ENCODE assay signal across 25 mouse cellular contexts in the genomic region with DNA sequence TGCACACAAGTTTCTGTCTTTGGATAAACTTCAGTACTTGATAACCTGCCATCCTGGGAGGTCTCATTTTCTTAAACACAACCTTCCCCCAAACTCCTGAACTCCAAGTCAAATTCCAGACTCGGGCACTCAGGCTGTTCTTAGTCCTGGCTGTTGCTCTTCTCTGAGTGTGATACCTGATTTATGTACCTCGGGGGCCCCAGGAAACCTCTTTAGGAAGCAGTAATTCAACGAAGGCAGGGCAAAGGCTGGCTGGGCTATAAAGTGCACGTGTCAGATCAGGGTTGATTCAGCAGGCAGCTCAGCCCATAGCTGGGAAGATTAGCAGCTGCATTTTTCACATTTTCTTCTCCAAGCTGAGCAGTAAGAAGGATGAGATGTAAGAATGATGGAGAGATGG.
DNase-seq lines count a peak whose midpoint lies in the region; ATAC-seq lines count a peak whose summit lies in the region.
"Had no signal": no experiment of that assay in that cellular context is flagged by ENCODE, and none has a peak within 500 bp of the region (broad histone marks: within the 10 kb centered on the region; RNA-seq: fewer than 3 reads in every experiment).

No protein-coding gene starts in this region.

- H3K4me2 ChIP-seq in kidney, embryonic 15.5 days, result no peak overlapping the region
- 0 out of 2 replicates have a peak overlapping the region, but pooled peaks have one; percentile 1 for H3K4me2 ChIP-seq in intestine, embryonic 15.5 days (replicated peaks)
- H3K4me2 ChIP-seq: embryonic facial prominence, embryonic 15.5 days; heart, embryonic 11.5 days; limb, embryonic 15.5 days; lung, embryonic 14.5 days; midbrain, embryonic 15.5 days; neural tube, embryonic 13.5 days; stomach, embryonic 15.5 days had no signal

- H3K9me3 ChIP-seq in kidney, embryonic 15.5 days (replicated peaks), result no peaks in the 10 kb centered on the region
- no peaks in the 10 kb centered on the region for H3K9me3 ChIP-seq in intestine, embryonic 15.5 days
- H3K9me3 ChIP-seq: embryonic facial prominence, embryonic 15.5 days; hindbrain, embryonic 10.5 days; limb, embryonic 15.5 days; midbrain, embryonic 15.5 days; neural tube, embryonic 13.5 days; stomach, embryonic 15.5 days had no signal

- H3K27me3 ChIP-seq in kidney, embryonic 15.5 days, result no peaks in the 10 kb centered on the region
- H3K27me3 ChIP-seq in intestine, embryonic 15.5 days (replicated peaks), result no peaks in the 10 kb centered on the region
- H3K27me3 ChIP-seq: embryonic facial prominence, embryonic 15.5 days; limb, embryonic 15.5 days; midbrain, embryonic 15.5 days; neural tube, embryonic 13.5 days; stomach, embryonic 15.5 days had no signal

- H3K4me3 ChIP-seq in kidney, embryonic 15.5 days (replicated peaks), result no peak overlapping the region
- H3K4me3 ChIP-seq in intestine, embryonic 15.5 days (replicated peaks), result no peak overlapping the region
- H3K4me3 ChIP-seq: embryonic facial prominence, embryonic 15.5 days; hindbrain, embryonic 10.5 days; limb, embryonic 15.5 days; midbrain, embryonic 15.5 days; neural tube, embryonic 13.5 days; stomach, embryonic 15.5 days had no signal

- H3K4me1 ChIP-seq in kidney, embryonic 15.5 days, result peaks cover 21% of the 10 kb centered on the region
- peaks cover 11% of the 10 kb centered on the region; the same call in 1 of the 2 replicates for H3K4me1 ChIP-seq in intestine, embryonic 15.5 days (replicated peaks)

- ATAC-seq in kidney, embryonic 15.5 days (replicated peaks; ENCODE audit: low FRiP score), result 0 out of 2 replicates have a peak, but pooled peaks have one; percentile 29
- ATAC-seq in intestine, embryonic 15.5 days, result peak; percentile 91
- ATAC-seq: CD4-positive, CD25-positive, alpha-beta regulatory T cell, adult 4 months; forebrain, embryonic 14.5 days; hindbrain, postnatal 0 days; midbrain, embryonic 15.5 days had no signal

- DNase-seq in kidney, adult 11 months, result no peak
- peak; percentile 53 for DNase-seq in embryo, embryonic 11 days
- DNase-seq in yolk sac, embryonic 10.5 days (ENCODE audit: low spot score), result peak; percentile 64
- no peak for DNase-seq in layer of hippocampus, adult 11-12 months (ENCODE audit: low spot score)
- no peak for DNase-seq in layer of hippocampus, postnatal 36 days
- DNase-seq: adrenal gland, postnatal 25 days; cerebellum, adult 9-10 months; gastrocnemius, postnatal 10 days; heart, adult 11 months; kidney, postnatal 25 days; lung, embryonic 14.5 days; thymus, postnatal 25 days had no signal

- 4% methylated on average over 4 of the region's 4 CpGs for WGBS in kidney, embryonic 15.5 days
- WGBS in intestine, embryonic 15.5 days, result 3% methylated on average over 4 of the region's 4 CpGs

- no peak overlapping the region for H3K27ac ChIP-seq in kidney, embryonic 15.5 days
- no peak overlapping the region for H3K27ac ChIP-seq in intestine, embryonic 15.5 days
- H3K27ac ChIP-seq: embryonic facial prominence, embryonic 15.5 days; hindbrain, embryonic 10.5 days; hindbrain, postnatal 0 days; limb, embryonic 15.5 days; liver, embryonic 14.5 days; midbrain, embryonic 15.5 days; neural tube, embryonic 13.5 days; stomach, embryonic 15.5 days had no signal

- H3K9ac ChIP-seq in kidney, embryonic 15.5 days, result no peak overlapping the region
- H3K9ac ChIP-seq in intestine, embryonic 15.5 days, result no peak overlapping the region
- H3K9ac ChIP-seq: embryonic facial prominence, embryonic 15.5 days; limb, embryonic 15.5 days; liver, embryonic 14.5 days; lung, embryonic 14.5 days; midbrain, embryonic 15.5 days; neural tube, embryonic 13.5 days; stomach, embryonic 15.5 days had no signal

- no peaks in the 10 kb centered on the region for H3K36me3 ChIP-seq in kidney, embryonic 15.5 days
- H3K36me3 ChIP-seq in intestine, embryonic 15.5 days, result no peaks in the 10 kb centered on the region
- H3K36me3 ChIP-seq: embryonic facial prominence, embryonic 15.5 days; hindbrain, embryonic 10.5 days; limb, embryonic 15.5 days; midbrain, embryonic 15.5 days; neural tube, embryonic 13.5 days; stomach, embryonic 15.5 days had no signal

Comparison
In these comparisons a context has a peak if more than half of its experiments do, and no peak if none do; other contexts are left out.
1. DNase-seq: peak in embryo, embryonic 11 days (single experiment) and yolk sac, embryonic 10.5 days (single experiment); none in kidney, adult 11 months (single experiment), layer of hippocampus, adult 11-12 months (single experiment) and layer of hippocampus, postnatal 36 days (0 of 2).